Mouse (Mus musculus) erythroblast, embryonic 14.5 days (primary cell): ENCODE results near the gene Gucd1.

Experiments used
- GATA1 ChIP-seq: IDR thresholded peaks from 2 replicates; pipeline ENCODE4 v1.6.1; 2012; ENCODE audit warnings: low read length, inconsistent platforms, mixed read lengths
- TAL1 ChIP-seq: IDR thresholded peaks from 3 replicates; pipeline ENCODE4 v1.6.1; 2012; ENCODE audit warnings: low read length, inconsistent platforms, mixed read lengths

- TF ChIP-seq GATA1 (no peak), TAL1 (no peak)
These were observed 93.3 kb downstream of the Gucd1 start for GRCm38 (mm10) chr10:75424498-75424901.
